Mouse (Mus musculus): ENCODE measurements around the gene Nr1d2.
"Not testable (repeated sequence)": the region's sequence is repeated elsewhere in the genome, so short reads cannot be mapped to it uniquely, and the experiment has no call there.

Nr1d2 gene

DNA sequence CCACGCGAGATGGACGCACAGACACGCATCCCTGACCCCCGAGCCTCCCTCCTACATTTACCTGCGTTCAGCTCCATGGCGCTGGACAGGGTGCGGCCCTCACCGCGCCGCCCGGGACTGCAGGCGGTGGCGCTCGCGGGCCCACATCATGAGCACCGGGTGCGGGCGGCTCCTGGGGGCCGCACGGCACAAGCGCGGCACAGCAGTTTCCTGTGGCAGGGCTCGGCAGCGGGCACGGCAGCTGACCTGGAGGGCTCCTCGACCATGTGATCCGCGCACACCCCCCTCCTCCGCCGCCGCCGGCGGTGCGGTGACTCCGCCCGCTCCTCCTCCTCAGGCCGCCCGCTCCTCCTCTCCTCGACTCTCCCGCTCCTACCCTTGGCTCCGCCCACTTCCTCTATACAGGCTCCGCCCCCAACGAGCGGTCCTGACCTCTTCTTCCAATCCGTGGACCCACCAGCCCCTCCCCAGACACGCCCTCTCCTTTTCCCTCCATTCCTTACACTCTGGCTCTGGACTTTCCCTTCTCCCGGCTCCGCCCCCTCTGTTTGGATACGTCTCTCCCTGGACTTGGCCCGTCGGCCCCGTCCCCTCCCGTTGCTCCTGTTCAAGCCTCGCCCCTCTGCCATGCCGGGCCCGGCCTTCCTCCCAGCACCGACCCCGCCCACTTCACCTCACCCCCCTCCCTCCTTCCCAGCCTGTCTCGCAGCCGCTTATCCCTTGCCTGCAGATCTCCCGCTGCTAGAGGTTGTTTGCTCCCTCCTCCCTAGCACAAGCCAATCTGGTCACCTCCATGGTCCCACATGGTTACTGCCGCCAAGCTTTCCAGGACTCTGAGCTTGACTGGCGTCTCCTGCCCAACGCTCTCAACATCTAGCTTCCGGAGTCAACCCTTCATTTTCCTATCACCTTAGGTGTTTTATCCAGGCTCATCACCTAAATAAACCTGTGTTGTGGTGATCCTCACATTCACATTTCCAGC lies at the start of gene Nr1d2:
Gene Nr1d2 (minus strand): TSS at position 378 of the 982 bp plus-strand sequence.
- DNase-seq = peak; percentile 100

DNA sequence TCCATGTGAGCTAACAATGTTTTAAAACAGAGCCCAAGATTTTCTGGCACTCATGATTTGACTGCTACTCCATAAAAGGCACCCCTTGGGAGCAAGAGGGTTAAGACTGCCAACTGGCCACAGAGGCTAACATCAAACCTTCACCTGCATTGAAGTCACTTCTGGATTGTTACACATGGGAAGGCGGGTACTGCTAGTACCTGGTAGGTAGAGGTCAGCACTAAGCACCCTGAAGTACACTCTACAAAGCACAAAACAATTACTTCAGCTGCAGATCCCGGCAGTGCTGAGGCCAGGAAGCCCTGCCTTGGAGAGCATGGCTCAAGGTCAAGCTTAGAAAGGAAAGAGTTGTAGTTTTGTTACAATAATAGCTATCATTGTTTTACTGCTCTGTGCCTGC lies 48.5 kb upstream of the Nr1d2 start:
- DNase-seq = no peak

DNA sequence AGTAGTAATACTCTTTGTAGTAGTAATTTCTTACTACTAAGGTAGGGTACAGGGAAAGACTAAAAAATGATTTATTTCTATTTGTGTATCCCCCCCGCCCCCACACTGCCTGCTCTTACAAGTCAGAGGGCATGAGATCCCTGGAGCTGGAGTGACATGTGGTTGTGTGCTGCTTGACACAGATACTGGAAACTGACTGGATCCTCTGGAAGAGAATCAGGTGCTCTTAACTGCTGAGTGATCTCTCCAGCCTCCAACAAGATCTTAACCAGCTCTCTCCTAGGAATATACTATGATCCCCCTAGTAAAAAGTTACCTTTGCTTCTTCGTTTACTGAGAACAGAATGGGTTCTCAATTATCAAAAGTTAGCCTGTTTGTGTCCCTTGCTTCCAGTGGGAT lies 47.5 kb upstream of the Nr1d2 start:
- DNase-seq = no peak

DNA sequence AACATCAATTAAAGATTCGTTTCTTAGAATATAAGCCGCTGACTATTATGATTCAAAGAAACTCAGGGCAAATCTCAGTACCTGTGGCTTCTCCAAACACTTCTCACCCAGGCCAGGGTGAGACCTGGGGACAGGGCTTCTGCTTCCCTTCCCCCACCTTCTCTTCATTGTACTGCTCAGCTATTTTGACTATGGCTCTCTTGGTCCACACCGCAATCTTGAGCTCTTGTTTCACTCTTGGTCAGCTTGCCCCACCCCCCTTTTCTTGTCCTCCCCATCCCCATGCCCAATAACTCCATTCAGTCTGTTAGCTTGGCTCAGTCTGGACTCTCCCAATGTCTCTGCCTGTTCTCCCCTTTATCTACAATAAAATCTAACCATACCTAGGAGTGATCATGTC lies 46.5 kb upstream of the Nr1d2 start:
- DNase-seq = no peak

DNA sequence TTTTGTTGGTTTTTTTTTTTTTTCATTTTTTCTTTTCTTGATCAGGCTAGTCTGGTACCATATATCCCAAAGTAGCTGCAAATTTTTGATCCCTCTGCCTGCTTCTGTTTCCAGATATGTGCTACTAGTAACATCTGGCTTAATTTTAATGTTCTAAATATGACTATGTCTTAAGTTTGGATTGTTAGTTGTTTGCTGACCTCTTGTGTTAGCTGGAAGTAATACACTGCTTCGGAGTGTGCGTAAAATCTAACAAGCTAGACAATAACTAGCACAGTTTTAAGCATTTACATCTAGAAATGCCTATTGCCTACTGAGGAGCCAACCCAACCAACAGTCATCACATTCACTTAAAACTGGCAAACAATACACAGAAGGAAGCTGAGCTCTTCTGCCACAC lies 45.7 kb upstream of the Nr1d2 start:
- no peak for DNase-seq

DNA sequence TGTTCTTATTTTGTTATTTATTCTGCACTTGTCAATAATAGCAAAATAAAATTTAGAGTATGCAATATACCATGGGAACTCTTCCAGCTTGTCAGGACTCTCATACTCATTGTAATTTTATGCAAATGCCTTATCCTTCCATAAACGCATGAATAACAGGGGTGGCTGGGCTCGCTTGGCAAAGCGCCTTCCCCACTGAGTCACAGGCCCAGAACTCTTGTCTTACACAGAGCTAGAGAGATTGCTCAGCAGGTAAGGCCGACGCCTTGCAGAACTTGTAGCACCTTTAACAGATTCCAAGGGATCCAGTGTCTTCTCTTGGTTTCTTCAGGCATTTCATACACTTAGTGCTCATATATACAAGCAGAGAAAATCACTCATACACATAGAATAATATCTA lies 41.4 kb upstream of the Nr1d2 start:
- DNase-seq = no peak

DNA sequence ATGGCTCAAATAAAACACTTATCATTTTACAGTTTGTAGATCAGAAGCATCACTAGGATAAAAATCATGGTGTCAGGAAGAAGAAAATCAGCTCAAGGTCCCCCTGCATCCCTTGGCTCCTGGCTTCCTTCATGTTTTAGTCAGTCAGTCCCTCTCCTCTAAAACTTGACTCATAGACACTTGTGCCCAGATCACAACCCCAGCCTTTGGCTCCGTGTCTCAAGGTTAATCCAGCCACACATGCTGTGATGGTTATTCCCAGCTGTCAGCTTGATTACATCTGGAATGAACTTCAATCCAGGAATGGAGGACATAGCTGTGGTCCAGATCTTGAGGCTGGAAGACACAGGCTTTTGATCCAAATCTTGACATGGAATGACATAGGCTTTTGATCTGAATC lies 35.6 kb upstream of the Nr1d2 start:
- no peak for DNase-seq

DNA sequence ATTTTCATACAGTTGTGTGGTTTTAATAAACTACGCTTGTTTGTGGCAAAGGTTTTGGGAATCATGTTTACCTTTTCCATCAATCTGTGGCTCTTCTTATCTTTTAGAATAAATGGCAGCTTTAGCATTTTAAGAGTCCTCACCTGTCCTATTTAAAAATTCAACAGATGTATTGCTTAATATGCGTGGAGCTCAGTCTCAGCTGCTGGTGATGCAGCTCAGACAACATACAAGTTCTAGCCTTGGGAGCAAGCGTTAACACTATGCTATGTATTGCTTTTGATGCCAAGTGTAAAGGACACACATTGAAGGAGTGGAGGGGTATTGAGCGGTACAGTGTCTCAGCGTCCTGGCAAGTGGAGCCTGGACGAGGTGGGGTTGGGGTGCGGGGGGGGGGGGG lies 32.7 kb upstream of the Nr1d2 start:
- peak; percentile 19 for DNase-seq

DNA sequence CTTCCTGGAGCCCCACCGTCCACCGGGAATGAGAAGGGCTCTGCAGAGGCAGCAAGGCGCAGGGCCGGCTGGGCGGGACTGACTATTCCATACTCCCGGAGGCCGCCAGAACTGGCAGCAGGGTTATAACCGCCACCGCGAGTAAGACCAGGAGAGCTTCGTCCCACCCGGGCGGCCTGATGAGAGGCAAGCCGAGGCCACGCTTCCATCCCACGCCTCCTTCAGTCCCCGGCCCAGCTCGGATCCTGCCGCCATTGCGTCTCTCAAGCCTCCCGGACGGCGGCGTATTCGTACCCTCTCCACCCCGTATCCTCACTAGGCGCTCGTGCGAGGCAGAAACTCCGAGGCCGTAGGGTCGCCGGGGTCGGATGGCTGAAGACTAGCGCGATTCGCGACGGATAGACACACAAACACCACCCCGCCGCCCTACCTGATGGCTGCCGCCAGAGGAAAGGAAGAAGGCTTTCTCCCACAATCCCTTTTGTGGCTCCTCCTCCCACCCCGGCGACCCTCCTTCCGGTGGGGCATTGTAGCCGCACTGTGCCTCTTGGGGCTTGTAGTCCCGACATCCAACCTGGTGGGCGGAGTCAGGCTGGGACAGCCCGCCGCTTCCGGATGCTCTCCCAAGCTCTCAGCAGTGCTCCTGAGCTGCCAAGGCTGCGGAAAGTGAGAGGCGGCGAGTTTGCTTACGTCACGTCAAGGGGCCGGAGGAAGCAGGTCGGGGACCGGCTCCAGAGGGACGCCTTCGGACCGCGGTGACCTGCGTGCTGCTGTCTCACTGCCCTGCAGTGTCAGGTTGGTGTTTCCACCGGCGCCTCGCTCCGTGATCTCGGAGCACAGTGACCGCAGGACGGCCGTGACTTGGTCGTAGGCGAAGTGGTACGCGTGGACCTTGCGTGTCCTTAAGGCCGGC lies 31.9 kb upstream of the Nr1d2 start, which contains the start of the genes Nkiras1 and Rpl15:
Gene Nkiras1 (plus strand): TSS at position 608 of the 913 bp plus-strand sequence.
Gene Rpl15 (minus strand): TSS at position 863 of the 913 bp plus-strand sequence.
- DNase-seq = peak; percentile 98

DNA sequence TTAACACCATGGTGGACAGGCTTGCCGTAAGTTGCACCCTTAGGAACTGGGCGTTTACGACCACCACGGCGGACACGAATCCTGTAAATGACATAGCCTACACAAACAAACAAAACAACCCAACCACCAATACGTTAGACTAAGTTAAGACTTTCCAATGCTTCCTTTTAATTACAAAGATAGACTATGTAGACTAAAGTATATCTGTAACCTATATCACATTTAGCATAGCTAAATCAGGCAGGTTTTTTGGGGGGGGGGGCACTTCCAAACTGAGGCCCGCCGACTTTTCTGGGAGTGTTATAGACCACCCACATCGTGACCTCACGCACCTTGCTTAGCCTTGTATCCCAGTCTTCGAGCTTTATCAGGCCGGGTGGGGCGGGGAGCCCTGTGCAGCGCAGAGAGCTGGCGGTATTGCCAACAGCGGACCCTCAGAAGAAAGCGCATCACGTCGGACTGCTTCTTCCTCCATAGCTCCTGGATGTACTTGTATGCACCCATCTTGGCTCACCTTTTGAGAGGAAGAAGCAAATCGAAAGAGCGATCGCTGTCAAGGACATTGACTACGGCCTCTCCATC lies 31.1 kb upstream of the Nr1d2 start:
- not testable (repeated sequence) for DNase-seq

DNA sequence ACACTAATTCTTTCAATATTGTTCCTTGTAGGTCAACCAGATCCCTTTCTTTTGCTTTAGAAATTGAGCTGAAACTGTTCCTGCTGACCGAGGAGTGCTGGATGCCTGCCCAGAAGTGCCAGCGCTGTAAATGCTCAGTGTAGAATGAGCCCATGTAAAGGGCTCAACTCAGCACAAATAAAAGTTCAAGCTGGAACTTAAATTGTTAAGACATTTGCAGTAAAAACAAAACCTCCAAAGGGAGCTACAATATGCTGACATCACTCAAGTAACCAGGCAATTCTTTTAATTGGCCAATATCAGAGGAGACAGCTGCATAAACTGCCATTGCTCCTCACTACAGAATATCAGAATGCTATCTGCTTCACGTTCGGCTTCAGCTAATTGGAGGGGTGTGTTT lies 24.5 kb upstream of the Nr1d2 start:
- DNase-seq = no peak

DNA sequence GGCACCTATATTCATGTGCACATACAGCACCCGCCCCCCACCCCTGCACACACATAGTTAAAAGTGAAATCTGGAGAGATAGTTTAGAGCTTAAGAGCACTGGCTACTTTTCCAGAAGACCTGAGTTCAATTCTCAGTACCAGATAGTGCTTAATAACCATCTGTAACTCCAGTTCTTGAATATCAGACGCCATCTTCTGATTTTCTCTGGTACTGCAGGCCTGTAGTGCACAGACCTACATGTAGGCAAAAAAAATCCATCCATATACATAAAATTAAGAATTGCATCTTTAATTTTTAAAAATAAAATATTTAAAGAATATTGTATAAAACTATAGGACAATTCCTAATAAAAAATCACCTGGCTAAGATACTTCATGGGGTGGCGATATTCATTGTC lies 22.3 kb upstream of the Nr1d2 start:
- DNase-seq = no peak

DNA sequence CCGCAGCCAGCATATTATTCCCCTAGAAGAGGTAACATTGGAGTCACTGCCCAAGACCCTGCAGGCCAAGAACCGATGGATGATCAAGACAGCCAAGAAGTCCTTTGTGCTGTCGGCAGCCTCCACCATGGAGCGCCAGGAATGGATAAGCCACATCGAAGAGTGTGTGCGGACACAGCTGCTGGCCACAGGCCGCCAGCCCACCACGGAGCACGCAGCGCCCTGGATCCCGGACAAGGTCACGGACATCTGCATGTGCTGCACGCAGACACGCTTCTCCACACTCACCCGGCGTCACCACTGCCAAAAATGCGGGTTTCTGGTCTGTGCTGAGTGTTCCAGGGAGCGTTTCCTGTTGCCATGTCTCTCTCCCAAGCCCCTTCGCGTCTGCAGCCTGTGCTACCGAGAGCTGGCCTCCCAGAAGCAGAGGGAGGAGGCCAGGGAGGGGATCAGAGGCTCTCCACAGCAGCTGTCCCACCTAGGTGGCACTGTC lies 3.8 kb upstream of the Nr1d2 start:
- DNase-seq = peak; percentile 5

DNA sequence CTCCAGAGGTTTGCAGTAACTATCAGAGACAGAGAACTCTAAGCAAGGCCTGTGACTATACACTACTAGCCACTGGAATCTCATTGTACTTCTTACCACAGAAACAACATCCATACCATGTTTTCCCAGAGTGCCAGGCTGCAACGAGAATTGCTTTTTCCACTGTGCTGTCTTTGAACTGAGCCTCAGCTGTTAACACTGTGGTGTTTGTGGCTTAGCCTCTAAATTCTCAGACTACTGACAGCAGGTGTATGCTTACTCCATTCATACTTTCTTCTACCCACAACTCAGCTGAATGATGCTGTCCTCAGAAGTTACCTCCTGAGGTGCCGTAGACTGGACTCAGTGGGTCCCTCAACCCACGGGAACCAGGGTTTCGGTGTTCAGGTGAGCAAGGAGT lies 2.9 kb upstream of the Nr1d2 start:
- DNase-seq = no peak

DNA sequence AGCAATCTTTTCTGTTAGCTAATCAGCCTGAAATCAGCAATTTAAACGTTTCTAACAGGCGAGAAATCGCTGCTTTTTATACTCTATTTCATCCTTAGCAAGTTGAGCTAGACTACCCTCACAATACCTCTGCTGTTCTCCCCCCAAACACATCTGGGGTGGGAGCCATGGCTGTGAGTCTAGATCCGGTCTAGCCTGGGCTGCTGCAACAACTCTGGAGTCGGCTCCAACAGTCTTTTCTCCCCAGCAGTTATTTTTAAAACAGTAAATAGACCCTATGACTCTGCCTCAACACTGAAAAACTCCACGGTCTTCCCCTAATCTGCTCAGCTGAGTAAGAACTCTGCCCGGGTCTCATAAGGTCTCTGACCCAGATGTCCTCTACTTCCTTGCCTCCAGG lies 1.2 kb upstream of the Nr1d2 start:
- DNase-seq = no peak

DNA sequence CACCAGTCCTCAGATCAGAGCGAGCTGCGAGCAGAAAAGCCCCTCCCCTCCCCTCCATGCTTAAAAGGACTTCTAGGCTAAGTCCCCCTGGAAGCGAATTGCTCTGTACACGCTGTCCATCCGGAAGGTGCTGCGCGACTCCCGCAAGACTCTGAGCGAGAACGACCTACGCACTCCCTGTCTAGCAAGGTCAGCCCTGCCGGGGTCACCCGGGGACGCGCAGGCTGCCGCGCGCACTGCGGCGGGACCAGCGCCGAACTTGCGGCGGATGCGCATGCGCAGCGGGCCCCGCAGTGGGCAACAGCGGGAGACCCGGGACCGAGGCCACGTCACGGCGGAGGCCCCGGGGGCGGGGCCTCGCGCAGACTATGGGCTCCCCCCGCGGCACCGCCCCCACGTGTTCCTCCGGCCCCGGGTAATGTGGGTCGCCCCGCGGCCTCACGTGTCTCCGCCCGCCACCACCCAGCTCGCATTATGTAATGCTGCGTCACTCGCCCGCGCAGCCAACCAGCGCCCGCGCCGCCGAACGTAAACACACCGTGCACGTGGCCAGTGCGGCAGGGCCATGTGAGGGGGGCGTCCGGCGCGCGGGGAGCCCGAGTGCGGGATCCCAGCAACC lies 687 bp downstream of the Nr1d2 start:
- peak; percentile 100 for DNase-seq

DNA sequence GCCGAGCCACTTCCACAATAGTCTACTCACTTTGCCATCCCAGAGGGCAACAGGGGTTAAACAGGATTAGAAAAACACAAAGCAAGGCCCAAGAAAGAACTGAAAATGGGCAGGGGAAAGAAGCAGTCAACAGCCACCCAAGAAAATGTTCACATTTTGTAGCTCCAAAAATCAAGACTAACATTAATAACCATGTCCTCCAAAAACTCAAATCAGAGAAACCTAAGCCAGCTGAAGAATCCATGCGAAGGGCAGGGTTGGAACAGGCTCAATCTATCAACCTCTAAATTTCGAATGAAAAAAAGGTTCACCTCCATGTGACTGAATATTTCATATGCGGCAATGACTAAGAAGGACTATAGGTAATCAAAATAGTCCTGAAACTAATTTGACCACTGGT lies 1.5 kb downstream of the Nr1d2 start:
- no peak for DNase-seq

DNA sequence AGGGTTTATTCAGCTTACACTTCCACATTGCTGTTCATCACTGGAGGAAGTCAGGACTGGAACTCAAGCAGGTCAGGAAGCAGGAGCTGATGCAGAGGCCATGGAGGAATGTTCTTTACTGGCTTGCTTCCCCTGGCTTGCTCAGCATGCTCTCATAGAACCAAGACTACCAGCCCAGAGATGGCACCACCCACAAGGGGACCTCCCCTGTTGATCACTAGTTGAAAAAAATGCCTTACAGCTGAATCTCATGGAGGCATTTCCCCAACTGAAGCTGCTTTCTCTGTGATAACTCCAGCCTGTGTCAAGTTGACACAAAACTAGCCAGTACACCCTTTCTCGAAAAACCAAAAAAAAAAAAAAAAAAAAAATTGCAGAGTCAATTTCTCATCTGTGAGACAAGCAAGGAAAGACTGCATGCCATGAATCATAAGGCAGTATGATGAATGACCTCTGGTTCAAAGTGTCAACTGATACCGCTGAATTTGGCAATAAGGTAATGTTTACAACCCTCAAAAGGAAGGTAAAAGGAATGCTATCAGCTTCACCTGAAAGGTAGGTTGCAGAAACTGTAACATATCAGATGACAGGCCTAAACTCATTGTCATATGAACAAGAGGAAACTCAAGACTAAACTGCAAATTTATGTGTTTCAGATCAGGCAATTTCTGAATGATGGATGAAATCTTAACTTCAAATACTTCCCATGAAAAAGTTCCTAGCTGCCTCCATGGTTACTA lies 2.3 kb downstream of the Nr1d2 start:
- not testable (repeated sequence) for DNase-seq

DNA sequence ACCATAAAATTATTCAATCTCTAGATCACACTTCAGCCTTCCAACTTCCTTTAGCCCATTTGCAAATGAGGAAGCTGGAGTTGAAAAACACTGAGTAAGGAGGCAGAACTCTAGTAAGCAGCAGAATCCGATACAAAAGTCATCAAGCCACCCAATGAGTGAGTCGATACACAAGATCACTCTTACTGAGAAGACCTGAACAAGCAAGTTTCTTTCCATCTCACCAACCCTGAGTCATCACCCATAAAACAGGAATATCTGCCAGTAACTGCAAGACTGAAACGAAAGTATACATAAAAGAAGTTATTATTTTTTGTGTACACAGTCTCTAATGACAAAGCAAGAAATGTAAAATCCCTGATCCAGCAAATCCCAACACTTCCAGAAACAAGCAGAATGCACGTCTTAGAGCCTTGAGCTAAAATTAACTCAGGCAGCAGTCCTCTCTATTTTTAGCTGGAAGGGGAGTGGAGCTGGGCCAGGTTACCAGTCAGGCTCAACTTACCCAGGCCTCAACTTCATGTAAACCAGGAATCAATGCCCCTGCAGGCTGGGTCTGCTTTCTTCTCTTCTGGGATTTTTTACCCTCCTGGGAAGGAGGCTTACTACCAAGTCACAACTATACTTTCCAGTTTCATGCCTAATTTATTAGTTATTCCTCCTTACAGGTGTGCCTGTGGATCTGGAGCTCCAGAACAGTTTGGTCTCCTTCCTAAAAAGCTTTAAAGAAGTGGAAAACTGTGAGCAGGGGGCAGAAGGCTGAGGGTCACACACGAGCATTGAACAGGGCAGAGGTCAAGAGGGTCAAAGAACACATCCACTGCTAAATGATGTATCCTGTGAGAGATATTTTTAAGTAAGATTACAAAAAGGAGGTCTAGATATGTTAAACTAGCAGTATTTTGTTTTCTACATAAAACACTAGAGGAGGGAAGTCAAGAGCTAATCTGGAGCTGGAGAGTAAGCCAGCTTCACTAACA lies 4.7 kb downstream of the Nr1d2 start:
- DNase-seq = no peak

DNA sequence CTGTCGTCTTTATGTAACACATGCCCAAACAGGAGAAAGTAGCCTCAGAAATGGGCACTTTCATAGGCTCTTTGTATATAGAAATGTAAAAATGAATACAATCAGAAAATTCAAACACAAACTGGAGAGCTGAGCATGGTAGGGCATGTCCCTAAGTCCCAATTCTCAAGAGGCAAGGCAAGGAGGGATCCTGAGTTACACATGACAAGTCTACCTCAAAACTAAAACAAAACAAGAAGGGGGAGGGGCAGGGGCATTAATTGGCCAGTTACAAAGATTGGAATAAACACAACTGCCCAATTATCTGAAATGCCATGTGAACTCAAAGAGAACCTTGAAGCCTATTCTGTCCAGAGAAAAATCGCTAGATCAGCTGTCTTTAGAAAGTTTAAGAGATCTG lies 5.9 kb downstream of the Nr1d2 start:
- no peak for DNase-seq

All from cerebellum, adult 8-10 months (tissue).